Mouse (Mus musculus) heart, adult 9 months (tissue): ENCODE results near the gene Plin1.

Source experiments
- DNase-seq, 2 experiments: peaks; one replicate each; pipeline ENCODE4 v3.0.0; 2022; ENCODE audit warnings: low spot score in 2 of 2

Plin1 gene

GRCm38 (mm10) chr7:79736511-79736910 is 3.8 kb upstream of the Plin1 start:
- no peak for DNase-seq

DNA sequence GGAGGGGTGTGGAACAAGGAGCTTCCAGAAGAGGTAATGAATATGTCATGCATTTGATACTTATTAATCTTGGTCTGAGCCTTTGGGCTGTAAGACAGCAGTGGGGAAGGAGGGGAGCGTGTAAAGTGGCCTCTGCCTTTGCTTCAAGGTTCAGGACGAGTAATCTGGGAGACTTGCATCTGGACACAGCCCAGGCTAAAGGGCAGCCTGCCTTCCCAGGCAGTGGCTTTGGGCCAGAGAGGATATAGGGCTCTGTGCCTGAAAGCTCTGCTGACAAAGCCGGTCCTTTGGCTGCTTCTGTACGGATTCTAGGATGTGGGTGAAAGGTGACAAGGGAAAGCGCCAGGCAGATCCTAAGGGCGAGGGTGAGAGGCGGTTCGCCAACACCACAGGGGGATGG is 1.9 kb upstream of the Plin1 start:
- peak; percentile 54 to 66 for DNase-seq

DNA sequence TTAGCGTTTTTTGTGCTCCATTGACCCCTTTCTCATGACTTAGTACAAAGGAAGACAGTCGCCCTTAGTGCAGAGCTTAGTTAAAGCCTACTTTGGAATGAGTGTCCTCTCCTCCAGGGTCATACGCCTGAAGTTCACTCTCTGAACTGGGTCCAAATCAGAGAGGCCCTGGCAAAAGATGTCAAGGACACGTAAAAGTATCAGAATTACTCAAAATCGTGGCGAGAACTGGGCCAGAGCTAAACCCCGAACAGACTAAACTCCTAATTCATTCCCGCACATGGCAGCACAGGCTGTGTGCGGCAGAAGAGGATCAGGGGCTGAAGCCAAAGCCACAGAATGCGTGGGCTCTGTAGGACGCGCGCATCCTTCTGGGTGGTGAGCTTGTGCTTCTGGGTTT is 1.3 kb downstream of the Plin1 start:
- no peak for DNase-seq

GRCm38 (mm10) chr7:79729743-79730370 is 2.8 kb downstream of the Plin1 start:
- no peak for DNase-seq

DNA sequence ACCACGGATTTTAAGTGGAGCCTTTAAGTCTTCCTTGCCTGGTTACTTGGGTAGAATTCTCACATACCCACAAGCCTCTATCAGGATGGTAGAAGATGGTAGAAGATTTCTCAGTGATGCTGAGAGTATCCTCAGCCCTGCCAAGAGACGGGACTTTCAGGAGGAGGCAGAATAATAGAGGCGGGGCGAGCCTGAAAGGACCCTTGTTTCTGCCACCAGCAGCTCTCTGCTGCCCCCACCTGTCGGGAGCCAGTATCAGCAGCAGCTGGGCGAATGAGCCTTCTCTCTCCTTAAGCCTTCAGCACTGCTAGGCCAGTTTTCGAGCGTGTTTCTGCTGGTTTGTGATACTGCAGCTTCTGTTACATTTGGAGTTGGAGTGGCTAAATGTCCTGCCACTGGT is 3.5 kb downstream of the Plin1 start:
- DNase-seq, result peak in 1 of 2 experiments; percentile 44

- peak; percentile 38 to 52 for DNase-seq
These were observed 4.5 kb downstream of the Plin1 start for GRCm38 (mm10) chr7:79728219-79728618.

DNA sequence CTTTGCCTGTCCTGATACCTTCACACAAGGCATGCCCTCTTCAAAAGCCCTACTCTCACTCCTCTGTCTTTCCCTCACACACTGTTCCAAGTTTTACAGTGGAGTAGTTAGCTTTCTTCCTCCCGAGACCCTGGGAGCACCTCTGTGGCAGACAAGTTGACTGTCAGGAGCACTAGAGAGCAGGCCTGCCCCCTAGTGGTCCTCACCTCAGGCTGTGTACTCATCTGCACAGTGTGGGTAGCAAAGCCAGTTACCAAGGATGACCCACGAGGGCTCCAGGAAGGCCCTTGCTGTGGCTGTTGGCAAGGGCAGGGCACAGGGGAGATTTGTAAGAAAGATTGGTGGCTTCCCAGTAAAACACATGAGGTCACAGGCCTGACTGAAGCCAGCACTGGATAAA is 5.6 kb downstream of the Plin1 start:
- DNase-seq, result peak in 1 of 2 experiments; percentile 31

DNA sequence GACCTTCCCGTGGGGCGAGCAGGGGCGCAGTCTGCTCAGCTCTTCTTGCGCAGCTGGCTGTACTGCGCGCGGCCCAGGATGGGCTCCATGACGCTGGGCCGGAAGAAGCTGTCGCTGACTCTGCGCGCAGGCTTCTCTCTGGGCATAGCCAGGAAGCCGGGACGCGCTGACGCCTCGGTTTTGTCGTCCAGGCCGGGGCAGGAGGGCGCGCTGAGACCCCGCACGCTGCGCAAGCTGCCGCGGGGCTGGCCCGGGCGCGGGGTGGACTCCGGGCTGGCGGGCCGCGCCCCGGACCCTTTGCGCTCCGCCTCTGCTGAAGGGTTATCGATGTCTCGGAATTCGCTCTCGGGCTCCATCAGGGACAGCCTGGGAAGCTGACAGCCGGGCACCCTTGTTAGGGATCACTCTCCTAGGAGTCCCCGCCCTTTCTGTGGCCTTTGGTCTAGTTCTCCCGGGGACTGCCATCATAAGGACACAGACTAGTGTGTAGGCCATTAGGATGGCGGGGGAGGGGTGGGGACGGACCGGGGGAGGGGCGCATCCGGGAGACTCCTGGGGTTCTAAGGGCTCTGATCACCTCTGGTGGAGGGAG is 11.2 kb downstream of the Plin1 start:
- DNase-seq, result peak; percentile 62 to 64

- DNase-seq, result peak; percentile 78 to 82
These were observed 17.3 kb downstream of the Plin1 start, which contains the start of gene Kif7 for GRCm38 (mm10) chr7:79715187-79715981. Gene Kif7, minus strand, starts transcription at chr7:79715720.

DNA sequence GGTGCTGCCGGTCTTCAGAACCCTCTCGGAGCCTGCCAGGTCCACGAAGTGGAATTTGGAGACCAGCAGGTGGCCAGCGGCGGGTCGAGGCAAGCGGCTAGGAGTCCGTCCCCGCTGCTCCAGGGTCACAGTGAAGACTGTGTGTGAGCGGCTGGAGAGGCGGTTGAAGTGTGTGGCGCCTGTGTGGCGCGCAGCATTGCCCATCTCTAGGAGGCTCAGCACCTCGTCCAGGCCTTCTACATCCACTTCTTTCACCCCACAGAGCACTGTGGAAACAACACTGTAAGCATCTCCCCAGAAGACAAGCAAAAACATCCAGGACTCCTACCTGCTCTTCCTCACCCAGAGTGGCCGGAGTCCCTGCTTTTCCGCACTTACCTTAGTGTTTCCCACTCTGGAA is 21.9 kb downstream of the Plin1 start:
- no peak for DNase-seq

DNA sequence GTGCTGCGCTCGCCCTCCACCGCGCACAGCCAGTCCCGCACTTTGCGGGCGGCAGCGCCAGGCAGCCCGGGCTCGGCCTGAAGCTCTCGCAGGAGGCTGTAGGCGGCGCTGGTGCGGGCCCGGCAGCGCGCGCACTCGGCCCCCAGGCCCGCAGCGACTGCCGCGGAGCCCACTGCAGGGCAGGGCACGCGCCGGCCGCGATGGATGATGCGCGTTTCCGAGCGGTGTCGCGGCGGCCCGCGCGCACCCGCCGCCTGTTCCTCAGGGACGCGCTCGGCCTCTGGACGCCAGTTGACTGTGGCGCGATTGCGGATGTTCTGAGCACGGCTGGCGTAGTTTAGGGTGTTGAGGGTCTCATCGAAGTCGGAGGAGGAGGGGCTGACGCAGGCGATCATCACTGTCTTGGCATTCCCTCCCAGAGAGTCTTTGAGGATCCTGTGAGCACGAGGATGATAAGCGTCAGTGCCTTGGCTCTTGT is 22.5 kb downstream of the Plin1 start:
- no peak for DNase-seq

- no peak for DNase-seq
These were observed 27.5 kb downstream of the Plin1 start for GRCm38 (mm10) chr7:79705210-79705609.

GRCm38 (mm10) chr7:79702755-79703154 is 29.9 kb downstream of the Plin1 start:
- DNase-seq, result no peak

DNA sequence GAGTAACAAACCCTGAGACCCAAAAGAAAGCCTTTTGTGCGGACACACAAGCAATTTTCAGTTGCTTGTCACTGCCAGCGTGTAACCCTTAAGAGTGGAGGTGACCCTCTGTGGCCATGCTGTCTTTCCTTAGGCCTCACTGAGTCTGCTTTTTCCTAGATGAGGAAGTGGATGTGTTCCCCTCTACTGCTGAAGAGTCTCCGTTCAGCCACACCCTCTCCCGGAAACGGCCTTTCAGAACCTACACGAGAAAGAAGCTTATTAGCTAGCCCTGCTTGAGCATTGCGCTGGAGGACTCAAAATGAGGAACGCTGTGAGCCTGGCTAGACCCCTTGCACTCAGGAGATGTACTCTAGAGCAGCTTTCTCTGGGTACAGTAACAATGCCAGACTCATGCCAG is 36.2 kb downstream of the Plin1 start:
- no peak for DNase-seq

DNA sequence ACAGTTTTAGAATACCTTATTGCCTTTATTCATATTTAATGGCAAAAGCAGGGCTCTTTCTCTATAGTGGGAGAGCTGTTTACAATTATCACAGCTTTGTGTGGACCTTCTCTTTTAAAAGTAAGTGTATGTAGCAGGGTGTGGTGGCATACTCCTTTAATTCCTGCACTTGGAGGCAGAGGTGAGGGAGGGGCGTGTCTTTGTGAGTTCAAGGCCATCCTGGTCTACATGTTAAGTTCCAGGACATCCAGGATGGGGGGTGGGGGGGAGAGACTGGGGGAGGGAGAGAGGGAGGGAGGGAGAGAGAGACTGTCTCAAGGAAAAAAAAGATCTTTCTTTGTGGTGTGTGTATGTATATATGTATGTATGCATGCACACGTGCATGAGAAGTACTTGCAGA is 52.5 kb downstream of the Plin1 start:
- DNase-seq, result no peak

GRCm38 (mm10) chr7:79679186-79679585 is 53.5 kb downstream of the Plin1 start:
- no peak for DNase-seq

DNA sequence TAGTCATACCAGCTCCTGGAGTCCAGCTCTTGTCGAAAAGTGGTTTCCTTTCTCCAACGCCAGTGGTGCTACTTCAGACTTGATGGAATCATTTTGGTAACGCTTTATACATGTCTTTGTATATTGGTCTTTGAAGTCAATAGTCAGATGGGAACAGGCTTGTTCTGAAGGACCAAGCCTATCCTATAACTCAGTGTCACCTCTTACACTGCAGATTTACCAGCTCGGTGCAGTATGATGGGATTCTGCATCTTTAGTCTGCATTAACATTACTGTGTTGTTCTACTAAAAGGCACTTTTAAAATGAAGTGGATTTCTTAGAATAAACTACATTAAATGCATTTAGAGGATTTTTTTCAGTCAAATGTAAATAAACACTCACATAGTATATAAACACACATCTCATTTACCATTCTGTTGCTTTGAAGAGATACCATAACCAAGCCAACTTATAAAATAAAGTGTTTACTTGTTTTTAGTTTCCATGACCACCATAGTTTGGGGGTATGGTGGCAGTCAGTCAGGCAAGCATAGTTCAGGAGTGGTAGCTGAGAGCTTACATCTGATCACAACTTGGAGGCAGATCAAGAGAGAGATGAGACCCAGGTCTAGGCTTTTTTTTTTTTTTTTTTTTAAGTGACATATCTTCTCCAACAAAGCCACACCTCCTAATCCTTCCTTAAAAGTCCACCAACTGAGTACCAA is 61.7 kb downstream of the Plin1 start:
- DNase-seq, result no peak
